Mouse (Mus musculus) liver (tissue): ENCODE results near the gene Spin4.

Experiments used
- DNase-seq: peaks from one replicate; pipeline ENCODE4 v3.0.0-alpha.2; 2020; ENCODE audit warnings: mixed read lengths

The Spin4 gene

GRCm38 (mm10) chrX:95026361-95026892 is at the start of gene Spin4:
TSS of gene Spin4 (minus strand) at chrX:95026682.
- DNase-seq = peak; percentile 71

- no peak for DNase-seq
Measured at GRCm38 (mm10) chrX:95027907-95028306, 1.4 kb upstream of the Spin4 start.

GRCm38 (mm10) chrX:95025779-95026360 is 612 bp downstream of the Spin4 start:
- peak; percentile 7 for DNase-seq

- no peak for DNase-seq
Measured at GRCm38 (mm10) chrX:95012033-95012432, 14.4 kb downstream of the Spin4 start.

GRCm38 (mm10) chrX:94998845-94999244 is 27.6 kb downstream of the Spin4 start:
- no peak for DNase-seq

GRCm38 (mm10) chrX:94994113-94994512 is 32.4 kb downstream of the Spin4 start:
- DNase-seq = no peak

- DNase-seq = no peak
Measured at GRCm38 (mm10) chrX:94990903-94991302, 35.6 kb downstream of the Spin4 start.

GRCm38 (mm10) chrX:94990080-94990825 is 36.2 kb downstream of the Spin4 start:
- DNase-seq = peak; percentile 36
